ENCODE assay signal across 24 mouse cellular contexts in genomic region chr5:65746908-65747307, GRCm38 (mm10). TPM values are rescaled to one million over a fixed set of nuclear protein-coding genes. Genes with fewer than 3 reads are reported as not detected.
DNase-seq lines count a peak whose midpoint lies in the region; ATAC-seq and TF ChIP-seq lines count a peak whose summit lies in the region.
"Had no signal": no experiment of that assay in that cellular context is flagged by ENCODE, and none has a peak within 500 bp of the region (broad histone marks: within the 10 kb centered on the region; RNA-seq: fewer than 3 reads in every experiment).

No protein-coding gene starts in this region.

- H3K4me3 ChIP-seq in liver, embryonic 16.5 days (ENCODE audit: low read depth, low read length), result no peak overlapping the region
- no peak overlapping the region for H3K4me3 ChIP-seq in midbrain, embryonic 11.5 days (ENCODE audit: low read depth, low read length)
- H3K4me3 ChIP-seq in midbrain, embryonic 10.5 days, result no peak overlapping the region
- H3K4me3 ChIP-seq in intestine, postnatal 0 days (ENCODE audit: low read depth, low read length), result no peak overlapping the region
- H3K4me3 ChIP-seq in layer of hippocampus, adult 2 months, result no peak overlapping the region
- H3K4me3 ChIP-seq: forebrain, embryonic 10.5 days; forebrain, embryonic 13.5 days; heart, adult 2 months; heart, embryonic 10.5 days; heart, embryonic 13.5 days had no signal

- ATAC-seq in liver, embryonic 16.5 days (ENCODE audit: low read depth), result 0 out of 2 replicates have a peak, but pooled peaks have one; percentile 19
- no peak for ATAC-seq in midbrain, embryonic 11.5 days (ENCODE audit: low FRiP score)
- peak; percentile 57 for ATAC-seq in intestine, postnatal 0 days
- ATAC-seq: forebrain, embryonic 13.5 days; forebrain, embryonic 16.5 days; Patski had no signal

- TF ChIP-seq CTCF in intestine, postnatal 0 days (IDR thresholded peaks at IDR 0.05; ENCODE audit: low read depth), result no peak
- no peak for TF ChIP-seq CTCF in layer of hippocampus, adult 2 months (conservative IDR thresholded peaks at IDR 0.05)

- no peak overlapping the region for H3K9ac ChIP-seq in liver, embryonic 16.5 days (ENCODE audit: low read depth, low read length)
- H3K9ac ChIP-seq in midbrain, embryonic 11.5 days (ENCODE audit: low read length), result no peak overlapping the region
- H3K9ac ChIP-seq in intestine, postnatal 0 days (ENCODE audit: low read depth, low read length), result no peak overlapping the region
- H3K9ac ChIP-seq: forebrain, embryonic 13.5 days; heart, embryonic 13.5 days had no signal

- no peaks in the 10 kb centered on the region for H3K4me1 ChIP-seq in liver, embryonic 16.5 days (ENCODE audit: control insufficient read depth, low read depth, low read length)
- H3K4me1 ChIP-seq in midbrain, embryonic 11.5 days (ENCODE audit: control insufficient read depth, insufficient read depth, low read length), result 0 out of 2 replicates have a peak, but pooled peaks cover 2% of the 10 kb centered on the region
- peaks cover 15% of the 10 kb centered on the region for H3K4me1 ChIP-seq in midbrain, embryonic 10.5 days
- no peaks in the 10 kb centered on the region for H3K4me1 ChIP-seq in intestine, postnatal 0 days (replicated peaks; ENCODE audit: control insufficient read depth, insufficient read depth, low read length)
- H3K4me1 ChIP-seq: forebrain, embryonic 13.5 days; heart, embryonic 13.5 days had no signal

- no peak for DNase-seq in liver
- DNase-seq in midbrain, embryonic 11.5 days (ENCODE audit: low spot score, missing footprints), result peak; percentile 47
- no peak for DNase-seq in midbrain, embryonic 10.5 days (ENCODE audit: low spot score)
- DNase-seq in urinary bladder, postnatal 14 days (ENCODE audit: low spot score), result peak; percentile 44
- DNase-seq in urinary bladder, postnatal 25 days (ENCODE audit: low spot score), result no peak
- no peak for DNase-seq in layer of hippocampus, adult 2 months (ENCODE audit: low spot score in 2 of 2)
- DNase-seq: adrenal gland, postnatal 10 days; adrenal gland, postnatal 36 days; cerebellum, adult 18-20 months; cerebellum, adult 9-10 months; cerebellum, postnatal 14 days; gastrocnemius, postnatal 10 days; gastrocnemius, postnatal 36 days; heart, adult 2 months; heart, postnatal 14 days; heart, postnatal 4 days had no signal

- no peak overlapping the region for H3K4me2 ChIP-seq in liver, embryonic 16.5 days (ENCODE audit: low read depth, low read length)
- H3K4me2 ChIP-seq in midbrain, embryonic 11.5 days, result no peak overlapping the region
- no peak overlapping the region for H3K4me2 ChIP-seq in intestine, postnatal 0 days (replicated peaks; ENCODE audit: low read depth)
- H3K4me2 ChIP-seq: forebrain, embryonic 13.5 days; heart, embryonic 13.5 days had no signal

- H3K27ac ChIP-seq in liver, embryonic 16.5 days (ENCODE audit: low read length), result no peak overlapping the region
- no peak overlapping the region for H3K27ac ChIP-seq in midbrain, embryonic 11.5 days (ENCODE audit: low read depth, low read length)
- H3K27ac ChIP-seq in midbrain, embryonic 10.5 days (replicated peaks), result no peak overlapping the region
- H3K27ac ChIP-seq in intestine, postnatal 0 days (ENCODE audit: low read depth, low read length), result no peak overlapping the region
- no peak overlapping the region for H3K27ac ChIP-seq in layer of hippocampus, adult 2 months
- H3K27ac ChIP-seq: forebrain, embryonic 10.5 days; forebrain, embryonic 13.5 days; heart, adult 2 months; heart, embryonic 10.5 days; heart, embryonic 13.5 days had no signal

- no peaks in the 10 kb centered on the region for H3K36me3 ChIP-seq in liver, embryonic 16.5 days (ENCODE audit: control insufficient read depth, insufficient read depth)
- no peaks in the 10 kb centered on the region for H3K36me3 ChIP-seq in midbrain, embryonic 11.5 days (ENCODE audit: control insufficient read depth, insufficient read depth, low read length)
- H3K36me3 ChIP-seq in midbrain, embryonic 10.5 days, result no peaks in the 10 kb centered on the region
- no peaks in the 10 kb centered on the region for H3K36me3 ChIP-seq in intestine, postnatal 0 days (ENCODE audit: control insufficient read depth, insufficient read depth)
- H3K36me3 ChIP-seq: forebrain, embryonic 10.5 days; heart, embryonic 10.5 days; heart, embryonic 13.5 days had no signal

- 60% methylated on average over 5 of the region's 5 CpGs for WGBS in liver, embryonic 16.5 days (ENCODE audit: insufficient replicate concordance)
- WGBS in midbrain, embryonic 11.5 days, result 81% methylated on average over 5 of the region's 5 CpGs
- 83% methylated on average over 5 of the region's 5 CpGs for WGBS in midbrain, embryonic 10.5 days
- WGBS in intestine, postnatal 0 days, result 47% methylated on average over 5 of the region's 5 CpGs

- no peaks in the 10 kb centered on the region for H3K27me3 ChIP-seq in liver, embryonic 16.5 days (ENCODE audit: control insufficient read depth, insufficient read depth, low read depth, low read length)
- H3K27me3 ChIP-seq in midbrain, embryonic 11.5 days (ENCODE audit: control insufficient read depth, insufficient read depth, low read length), result no peaks in the 10 kb centered on the region
- no peaks in the 10 kb centered on the region for H3K27me3 ChIP-seq in midbrain, embryonic 10.5 days (ENCODE audit: low read depth, poor library complexity, severe bottlenecking)
- H3K27me3 ChIP-seq in intestine, postnatal 0 days (replicated peaks; ENCODE audit: control insufficient read depth, insufficient read depth, low read length), result no peaks in the 10 kb centered on the region
- H3K27me3 ChIP-seq: forebrain, embryonic 13.5 days; heart, embryonic 13.5 days; Patski had no signal

- H3K9me3 ChIP-seq in liver, embryonic 16.5 days (replicated peaks; ENCODE audit: control insufficient read depth, low read length), result no peaks in the 10 kb centered on the region
- no peaks in the 10 kb centered on the region for H3K9me3 ChIP-seq in midbrain, embryonic 11.5 days (ENCODE audit: control insufficient read depth, low read length)
- no peaks in the 10 kb centered on the region for H3K9me3 ChIP-seq in midbrain, embryonic 10.5 days (replicated peaks)
- H3K9me3 ChIP-seq in intestine, postnatal 0 days (ENCODE audit: control insufficient read depth), result no peaks in the 10 kb centered on the region
- H3K9me3 ChIP-seq: forebrain, embryonic 10.5 days; forebrain, embryonic 13.5 days; heart, embryonic 10.5 days; heart, embryonic 13.5 days had no signal

RNA-seq across cellular contexts. Expression of gene N4bp2, which starts 16.4 kb away (rescaled TPM):
- polyA plus RNA-seq in liver, embryonic 16.5 days (2015; fragmentation: Nextera tagmentation; extraction: Ambion mirVana), result 7.4 and 7.5 TPM in 2 replicates
- 40.1 and 43.1 TPM in 2 replicates for polyA plus RNA-seq in midbrain, embryonic 11.5 days (2014; fragmentation: Nextera tagmentation; extraction: Ambion mirVana)
- polyA plus RNA-seq in midbrain, embryonic 10.5 days (2016; fragmentation: Nextera tagmentation; extraction: Ambion mirVana), result 30.4 and 33.3 TPM in 2 replicates
- polyA plus RNA-seq in intestine, postnatal 0 days (2015; fragmentation: Nextera tagmentation; extraction: Ambion mirVana), result 12.1 and 13.3 TPM in 2 replicates
- total RNA-seq in layer of hippocampus, adult 2 months (2021), result 10 to 100 TPM in 1 of 2 experiments, 1 to 10 TPM in 1; 9.7 to 11.9 TPM

RNA-seq across cellular contexts. Expression of gene Pds5a, which starts 48.8 kb away (rescaled TPM):
- polyA plus RNA-seq in liver, embryonic 16.5 days (2015; fragmentation: Nextera tagmentation; extraction: Ambion mirVana), result 15.7 and 17.3 TPM in 2 replicates
- 127 and 139 TPM in 2 replicates for polyA plus RNA-seq in midbrain, embryonic 11.5 days (2014; fragmentation: Nextera tagmentation; extraction: Ambion mirVana)
- 95.6 and 98.9 TPM in 2 replicates for polyA plus RNA-seq in midbrain, embryonic 10.5 days (2016; fragmentation: Nextera tagmentation; extraction: Ambion mirVana)
- 21.1 and 26.3 TPM in 2 replicates for polyA plus RNA-seq in intestine, postnatal 0 days (2015; fragmentation: Nextera tagmentation; extraction: Ambion mirVana)
- total RNA-seq in layer of hippocampus, adult 2 months (2021), result 10 to 100 TPM; 79.5 to 84.3 TPM

Comparison
In these comparisons a context has a peak if more than half of its experiments do, and no peak if none do; other contexts are left out.
1. DNase-seq: peak in midbrain, embryonic 11.5 days (single experiment) and urinary bladder, postnatal 14 days (single experiment); none in liver (single experiment), midbrain, embryonic 10.5 days (single experiment), urinary bladder, postnatal 25 days (single experiment) and layer of hippocampus, adult 2 months (0 of 2).